Mouse (Mus musculus) right cerebral cortex, postnatal 25 days (tissue): ENCODE results near the gene Mis18a.

Experiments used
- DNase-seq: peaks from one replicate; pipeline ENCODE4 v3.0.0; 2022

Mis18a gene

GRCm38 (mm10) chr16:90701541-90701940 is 25.7 kb downstream of the Mis18a start:
- no peak for DNase-seq

- DNase-seq: no peak
Observed at GRCm38 (mm10) chr16:90699390-90699789, 27.8 kb downstream of the Mis18a start.

- peak; percentile 20 for DNase-seq
Observed at GRCm38 (mm10) chr16:90696306-90696705, 30.9 kb downstream of the Mis18a start.

- no peak for DNase-seq
Observed at GRCm38 (mm10) chr16:90695121-90695520, 32.1 kb downstream of the Mis18a start.

GRCm38 (mm10) chr16:90694719-90695118 is 32.5 kb downstream of the Mis18a start:
- no peak for DNase-seq

GRCm38 (mm10) chr16:90693625-90694024 is 33.6 kb downstream of the Mis18a start:
- no peak for DNase-seq

GRCm38 (mm10) chr16:90692704-90693385 is 34.4 kb downstream of the Mis18a start:
- DNase-seq: peak; percentile 38

GRCm38 (mm10) chr16:90687687-90688263 is 39.4 kb downstream of the Mis18a start:
- no peak for DNase-seq

GRCm38 (mm10) chr16:90687011-90687410 is 40.2 kb downstream of the Mis18a start:
- DNase-seq: no peak

- DNase-seq: no peak
Observed at GRCm38 (mm10) chr16:90684092-90684491, 43.1 kb downstream of the Mis18a start.

- DNase-seq: no peak
Observed at GRCm38 (mm10) chr16:90679984-90680383, 47.2 kb downstream of the Mis18a start.

- no peak for DNase-seq
Observed at GRCm38 (mm10) chr16:90678820-90679219, 48.4 kb downstream of the Mis18a start.

- DNase-seq: peak; percentile 27
Observed at GRCm38 (mm10) chr16:90676920-90677574, 50.2 kb downstream of the Mis18a start.

GRCm38 (mm10) chr16:90674651-90675050 is 52.6 kb downstream of the Mis18a start:
- no peak for DNase-seq

- no peak for DNase-seq
Observed at GRCm38 (mm10) chr16:90673507-90674354, 53.5 kb downstream of the Mis18a start.
